In the genomic region with DNA sequence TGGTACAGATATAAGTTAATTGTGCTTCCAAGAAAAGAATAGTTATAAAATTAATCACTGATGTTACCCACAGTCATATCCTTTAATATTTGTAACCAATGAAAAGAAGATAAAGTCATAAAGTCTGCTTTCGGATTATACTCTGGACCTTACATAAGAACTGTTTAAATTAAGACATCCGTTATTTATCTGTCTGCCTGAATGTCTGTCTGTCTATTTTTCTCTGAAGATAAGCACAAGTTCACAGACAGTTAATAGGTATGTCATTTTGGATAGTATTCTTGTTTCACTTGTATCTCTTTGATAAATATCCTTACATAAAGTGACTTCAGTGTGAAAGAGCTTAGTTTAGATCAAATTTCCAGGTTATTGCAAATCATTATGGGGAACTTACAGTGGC, we compare ENCODE assay signal across 16 mouse cellular contexts.
"Had no signal": no experiment of that assay in that cellular context is flagged by ENCODE, and none has a peak within 500 bp of the region (broad histone marks: within the 10 kb centered on the region; RNA-seq: fewer than 3 reads in every experiment).

No protein-coding gene starts in this region.

- H3K27ac ChIP-seq: neural tube, embryonic 13.5 days; neural tube, embryonic 15.5 days; stomach, embryonic 15.5 days; stomach, postnatal 0 days had no signal

- H3K27me3 ChIP-seq: neural tube, embryonic 13.5 days; neural tube, embryonic 15.5 days; stomach, embryonic 15.5 days had no signal

- DNase-seq: retina, postnatal 1 day; right cerebral cortex, adult 18-20 months; right cerebral cortex, postnatal 14 days; right cerebral cortex, postnatal 25 days; right cerebral cortex, postnatal 4 days; spleen, adult 18-20 months; thymus, adult 18-20 months; thymus, adult 2 months; thymus, postnatal 14 days; thymus, postnatal 25 days; thymus, postnatal 36 days; thymus, postnatal 4 days had no signal

- H3K4me2 ChIP-seq: neural tube, embryonic 13.5 days; neural tube, embryonic 15.5 days; stomach, embryonic 15.5 days had no signal

- H3K36me3 ChIP-seq: neural tube, embryonic 13.5 days; neural tube, embryonic 15.5 days; stomach, embryonic 15.5 days had no signal

- H3K4me3 ChIP-seq: neural tube, embryonic 13.5 days; neural tube, embryonic 15.5 days; stomach, embryonic 15.5 days had no signal

- H3K9ac ChIP-seq: neural tube, embryonic 13.5 days; neural tube, embryonic 15.5 days; stomach, embryonic 15.5 days had no signal

- H3K4me1 ChIP-seq: neural tube, embryonic 13.5 days; neural tube, embryonic 15.5 days; stomach, embryonic 15.5 days had no signal

- H3K9me3 ChIP-seq: neural tube, embryonic 13.5 days; neural tube, embryonic 15.5 days; stomach, embryonic 15.5 days had no signal
